Mouse (Mus musculus) hindbrain, embryonic 15.5 days (tissue): ENCODE results near the gene Rad50. TPM values are rescaled to one million over a fixed set of nuclear protein-coding genes. Genes with fewer than 3 reads are reported as not detected.

ENCODE experiments used
- ATAC-seq: fragments of 200-750 bp; cut with Nextera tagmentation; 2 replicates; pipeline ENCODE4 v1.8.0; 2017; ENCODE audit warnings: low read depth, moderate number of reproducible peaks, moderate TSS enrichment; ENCODE audit not compliant: low FRiP score
- H3K27ac ChIP-seq: fragments of 300-500 bp; sonication (generic); replicated peaks from 2 replicates; pipeline ENCODE4 v1.5.1; 2015; ENCODE audit warnings: mild to moderate bottlenecking, inconsistent platforms
- H3K27me3 ChIP-seq: fragments of 300-500 bp; sonication (generic); 2 replicates; pipeline ENCODE4 v1.6.1; 2015; ENCODE audit warnings: control low read depth, inconsistent platforms
- H3K36me3 ChIP-seq: fragments of 300-500 bp; sonication (generic); 2 replicates; pipeline ENCODE4 v1.6.1; 2015; ENCODE audit warnings: control low read depth, inconsistent platforms
- H3K4me1 ChIP-seq: fragments of 300-500 bp; sonication (generic); replicated peaks from 2 replicates; pipeline ENCODE4 v1.6.1; 2015; ENCODE audit warnings: control low read depth, inconsistent platforms
- H3K4me2 ChIP-seq: fragments of 300-500 bp; sonication (generic); 2 replicates; pipeline ENCODE4 v1.6.1; 2015; ENCODE audit warnings: moderate library complexity, mild to moderate bottlenecking, inconsistent platforms
- H3K4me3 ChIP-seq: fragments of 300-500 bp; sonication (generic); 2 replicates; pipeline ENCODE4 v1.5.1; 2015; ENCODE audit warnings: mild to moderate bottlenecking, inconsistent platforms
- H3K9ac ChIP-seq: fragments of 300-500 bp; sonication (generic); 2 replicates; pipeline ENCODE4 v1.6.1; 2015; ENCODE audit warnings: inconsistent platforms
- H3K9me3 ChIP-seq: fragments of 300-500 bp; sonication (generic); 2 replicates; pipeline ENCODE4 v1.6.1; 2016; ENCODE audit warnings: control low read depth, inconsistent platforms
- WGBS: fragments of 180-500 bp; shearing (Covaris S2); methylation state at CpG from one replicate; pipeline ENCODE4 v1.1.7; 2015; 5-methylcytosine and 5-hydroxymethylcytosine counted together
- polyA plus RNA-seq: library from polyadenylated mRNA; unstranded; fragments of >200 nt; fragmentation: Nextera tagmentation; extraction: Ambion mirVana; gene quantifications from 2 replicates; pipeline ENCODE4 v1.2.1, GENCODE M21; 2015

Gene Rad50
- polyA plus RNA-seq, 1 experiment from 2014 or later = 12.2 TPM

DNA sequence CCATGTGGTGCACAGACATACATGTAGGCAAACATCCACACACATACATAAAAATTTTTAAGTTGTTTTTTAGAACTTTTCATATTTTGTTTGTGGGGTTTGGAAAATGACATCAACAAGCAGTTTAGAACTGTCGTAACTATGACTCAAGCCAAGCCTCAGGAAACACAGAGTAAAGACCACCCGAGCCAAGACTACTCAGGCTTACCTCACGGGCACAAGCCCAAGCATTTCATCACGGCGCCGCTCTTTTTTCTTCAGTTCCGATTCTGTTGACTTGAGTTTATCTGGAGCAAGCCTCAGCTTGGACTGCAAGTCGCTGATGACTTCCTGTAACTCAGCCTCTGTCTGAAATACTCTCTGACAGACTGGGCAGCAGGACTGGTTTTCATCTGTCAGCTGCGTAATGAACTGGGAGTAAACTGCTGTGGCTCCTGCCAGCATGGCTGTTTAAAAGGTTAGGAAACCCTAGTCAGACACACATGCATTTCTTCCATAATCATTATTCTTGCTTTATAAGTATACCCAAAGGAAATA lies 24.1 kb downstream of the Rad50 start:
- H3K9ac ChIP-seq = no peak overlapping the region
- no peak overlapping the region for H3K27ac ChIP-seq
- H3K4me3 ChIP-seq = no peak overlapping the region
- no peak for ATAC-seq
- no peaks in the 10 kb centered on the region for H3K27me3 ChIP-seq
- no peaks in the 10 kb centered on the region for H3K4me1 ChIP-seq
- WGBS = 95% methylated on average over 9 of the region's 9 CpGs
- H3K36me3 ChIP-seq = peaks cover 12% of the 10 kb centered on the region
- H3K9me3 ChIP-seq = no peaks in the 10 kb centered on the region
- no peak overlapping the region for H3K4me2 ChIP-seq

- WGBS = 91% methylated on average over 2 of the region's 2 CpGs
- no peaks in the 10 kb centered on the region for H3K4me1 ChIP-seq
- H3K36me3 ChIP-seq = peaks cover 12% of the 10 kb centered on the region
- H3K27me3 ChIP-seq = no peaks in the 10 kb centered on the region
- no peak overlapping the region for H3K9ac ChIP-seq
- no peak overlapping the region for H3K27ac ChIP-seq
- no peak overlapping the region for H3K4me2 ChIP-seq
- H3K4me3 ChIP-seq = no peak overlapping the region
- no peaks in the 10 kb centered on the region for H3K9me3 ChIP-seq
- ATAC-seq = no peak
Observed at GRCm38 (mm10) chr11:53682170-53682569, 24.9 kb downstream of the Rad50 start.

DNA sequence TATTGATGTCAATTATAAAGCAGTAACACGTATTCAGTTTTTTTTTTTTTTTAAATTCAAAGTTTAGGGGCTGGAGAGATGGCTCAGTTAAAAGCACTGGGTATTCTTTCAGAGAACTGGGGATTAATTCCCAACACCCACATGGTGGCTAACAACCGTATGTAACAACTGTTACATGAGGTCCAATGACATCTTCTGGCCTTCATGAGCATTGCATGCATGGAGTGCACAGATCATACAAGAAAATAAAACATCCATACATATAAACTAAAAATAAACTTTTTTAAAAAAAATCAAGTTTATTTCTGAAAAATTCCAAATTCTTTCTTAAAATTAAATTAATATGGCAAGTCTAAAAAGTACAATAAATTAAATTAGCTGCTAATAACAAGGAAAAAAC lies 25.4 kb downstream of the Rad50 start:
- Histone ChIP-seq H3K4me3 (no peak overlapping the region), H3K36me3 (peaks cover 12% of the 10 kb centered on the region), H3K27me3 (no peaks in the 10 kb centered on the region), H3K9ac (no peak overlapping the region), H3K4me1 (no peaks in the 10 kb centered on the region), H3K27ac (no peak overlapping the region), H3K9me3 (no peaks in the 10 kb centered on the region), H3K4me2 (no peak overlapping the region)
- ATAC-seq = no peak
- 91% methylated on average over 2 of the region's 2 CpGs for WGBS

GRCm38 (mm10) chr11:53680141-53680540 lies 27.0 kb downstream of the Rad50 start:
- H3K4me1 ChIP-seq = no peaks in the 10 kb centered on the region
- no peak for ATAC-seq
- no peak overlapping the region for H3K9ac ChIP-seq
- H3K4me3 ChIP-seq = no peak overlapping the region
- 88% methylated on average over 4 of the region's 4 CpGs for WGBS
- H3K36me3 ChIP-seq = peaks cover 17% of the 10 kb centered on the region
- H3K27me3 ChIP-seq = no peaks in the 10 kb centered on the region
- no peak overlapping the region for H3K27ac ChIP-seq
- no peaks in the 10 kb centered on the region for H3K9me3 ChIP-seq
- no peak overlapping the region for H3K4me2 ChIP-seq

DNA sequence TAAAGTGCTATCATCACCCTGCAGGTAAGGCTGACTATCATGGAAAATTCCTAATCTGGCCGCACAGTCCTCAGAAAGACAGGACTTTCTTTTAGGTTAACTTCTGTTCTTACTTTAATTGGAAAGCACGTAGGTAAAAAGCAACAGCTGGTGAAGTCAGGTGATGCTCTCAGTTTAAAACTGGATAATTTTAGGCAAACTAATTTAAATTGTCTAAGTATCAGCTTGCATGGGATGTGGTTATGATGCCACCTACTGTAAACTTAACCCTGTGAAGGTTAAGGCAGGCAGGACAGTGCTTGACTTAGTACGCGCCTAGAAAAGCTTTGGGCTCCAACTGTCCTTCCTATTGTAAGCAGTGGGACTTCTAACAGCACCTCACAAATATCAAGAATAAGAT lies 35.7 kb downstream of the Rad50 start:
- Histone ChIP-seq H3K4me2 (no peak overlapping the region), H3K4me3 (no peak overlapping the region), H3K36me3 (peaks cover 24% of the 10 kb centered on the region; the same call in 1 of the 2 replicates), H3K27me3 (no peaks in the 10 kb centered on the region), H3K9me3 (no peaks in the 10 kb centered on the region), H3K4me1 (no peaks in the 10 kb centered on the region), H3K9ac (no peak overlapping the region), H3K27ac (no peak overlapping the region)
- no peak for ATAC-seq
- WGBS = 98% methylated on average over 4 of the region's 4 CpGs

DNA sequence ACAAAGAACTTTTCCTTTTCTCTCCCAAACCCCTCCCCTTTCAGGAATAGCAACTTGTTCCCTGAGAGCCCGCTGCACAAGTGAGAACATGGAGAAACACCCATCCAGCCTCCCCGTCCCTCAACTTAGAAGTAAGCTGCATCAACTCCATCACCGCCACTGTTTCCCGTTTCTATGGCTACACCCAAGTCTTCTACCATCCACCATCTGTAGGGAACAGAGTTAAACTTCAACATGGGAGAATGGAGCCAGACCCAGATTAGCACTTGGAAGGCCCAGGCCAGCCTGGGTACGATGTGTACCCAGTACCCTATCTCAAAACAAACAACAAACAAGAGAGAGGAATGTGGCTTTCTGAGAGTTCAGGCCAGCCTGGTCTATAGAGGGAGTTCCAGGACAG lies 43.0 kb downstream of the Rad50 start:
- WGBS = 85% methylated on average over 5 of the region's 5 CpGs
- Histone ChIP-seq H3K4me2 (no peak overlapping the region), H3K4me1 (no peaks in the 10 kb centered on the region), H3K9ac (no peak overlapping the region), H3K36me3 (peaks cover 15% of the 10 kb centered on the region; the same call in 1 of the 2 replicates), H3K27ac (no peak overlapping the region), H3K4me3 (no peak overlapping the region), H3K27me3 (no peaks in the 10 kb centered on the region), H3K9me3 (no peaks in the 10 kb centered on the region)
- ATAC-seq = no peak

DNA sequence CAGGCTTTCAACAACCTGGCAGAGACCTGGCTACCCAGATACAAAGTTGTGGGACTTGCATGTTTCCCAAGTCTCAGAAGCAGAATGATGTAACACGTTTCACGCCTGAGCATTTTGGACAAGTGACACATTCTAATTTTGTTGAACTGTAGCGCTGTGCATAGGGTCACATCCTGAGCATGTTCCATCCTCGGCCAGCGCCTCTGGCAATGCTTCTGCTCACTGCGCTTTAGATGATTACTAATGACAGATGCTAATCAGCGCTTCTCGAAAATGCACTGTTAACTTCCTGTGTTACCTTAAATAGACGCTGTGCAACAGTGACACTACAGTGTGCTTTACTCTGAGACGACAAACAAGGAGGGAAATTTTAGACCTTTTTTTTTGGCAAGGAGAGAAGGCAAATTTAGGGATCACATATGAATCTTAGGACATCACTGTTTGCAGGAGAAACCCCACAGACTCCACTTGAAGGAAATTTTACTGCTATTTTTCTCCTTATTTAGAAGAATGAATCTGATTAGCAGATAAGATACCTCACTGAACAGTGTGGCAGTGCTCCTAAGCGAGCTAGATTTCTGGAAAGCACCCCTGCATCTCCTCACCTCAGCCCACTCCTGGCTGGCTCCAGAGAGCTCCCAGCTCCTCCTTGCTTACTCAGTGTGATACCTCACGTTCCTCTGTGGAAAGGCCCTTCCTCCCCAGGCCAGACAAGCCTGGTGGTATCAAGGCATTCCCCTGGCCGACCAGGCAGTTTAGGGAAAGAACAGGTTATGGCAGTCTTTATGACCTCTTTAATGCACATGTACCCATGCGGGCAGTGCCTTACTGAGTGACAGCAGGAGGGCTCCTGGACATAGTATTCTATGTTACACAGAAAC lies 44.1 kb downstream of the Rad50 start:
- ATAC-seq = no peak
- no peaks in the 10 kb centered on the region for H3K9me3 ChIP-seq
- H3K27me3 ChIP-seq = no peaks in the 10 kb centered on the region
- H3K4me3 ChIP-seq = no peak overlapping the region
- peaks cover 13% of the 10 kb centered on the region; the same call in 1 of the 2 replicates for H3K36me3 ChIP-seq
- no peak overlapping the region for H3K9ac ChIP-seq
- 82% methylated on average over 14 of the region's 14 CpGs for WGBS
- H3K27ac ChIP-seq = no peak overlapping the region
- H3K4me2 ChIP-seq = no peak overlapping the region
- H3K4me1 ChIP-seq = no peaks in the 10 kb centered on the region

GRCm38 (mm10) chr11:53657828-53658227 lies 49.3 kb downstream of the Rad50 start:
- Histone ChIP-seq H3K9me3 (no peaks in the 10 kb centered on the region), H3K27ac (no peak overlapping the region), H3K27me3 (no peaks in the 10 kb centered on the region), H3K4me2 (no peak overlapping the region), H3K36me3 (0 out of 2 replicates have a peak, but pooled peaks cover 3% of the 10 kb centered on the region), H3K4me3 (no peak overlapping the region), H3K4me1 (no peaks in the 10 kb centered on the region), H3K9ac (no peak overlapping the region)
- WGBS = 90% methylated on average over 6 of the region's 6 CpGs
- ATAC-seq = no peak

DNA sequence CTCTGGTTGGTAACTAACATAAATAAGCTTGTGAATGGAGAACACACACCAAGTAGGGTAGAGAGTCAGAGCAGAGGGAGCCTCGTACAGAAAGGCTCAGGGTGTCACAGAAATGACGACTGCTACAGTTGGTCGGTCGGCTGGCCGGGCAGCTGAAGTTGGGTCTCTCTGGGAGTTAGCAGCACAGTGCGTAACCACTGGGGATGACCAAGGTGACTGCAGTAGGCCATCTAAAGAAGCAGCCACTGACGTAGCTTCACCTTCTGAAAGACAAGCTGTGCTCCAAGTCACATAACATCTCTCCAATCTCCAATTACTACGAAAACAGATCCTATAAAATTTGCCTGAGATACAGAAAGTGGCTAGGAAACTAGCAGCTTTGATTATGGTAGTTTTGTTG lies 49.7 kb downstream of the Rad50 start:
- no peak for ATAC-seq
- 0 out of 2 replicates have a peak, but pooled peaks cover 3% of the 10 kb centered on the region for H3K36me3 ChIP-seq
- H3K9ac ChIP-seq = no peak overlapping the region
- H3K4me1 ChIP-seq = no peaks in the 10 kb centered on the region
- no peaks in the 10 kb centered on the region for H3K27me3 ChIP-seq
- no peak overlapping the region for H3K4me2 ChIP-seq
- WGBS = 92% methylated on average over 8 of the region's 8 CpGs
- H3K9me3 ChIP-seq = no peaks in the 10 kb centered on the region
- no peak overlapping the region for H3K4me3 ChIP-seq
- no peak overlapping the region for H3K27ac ChIP-seq

DNA sequence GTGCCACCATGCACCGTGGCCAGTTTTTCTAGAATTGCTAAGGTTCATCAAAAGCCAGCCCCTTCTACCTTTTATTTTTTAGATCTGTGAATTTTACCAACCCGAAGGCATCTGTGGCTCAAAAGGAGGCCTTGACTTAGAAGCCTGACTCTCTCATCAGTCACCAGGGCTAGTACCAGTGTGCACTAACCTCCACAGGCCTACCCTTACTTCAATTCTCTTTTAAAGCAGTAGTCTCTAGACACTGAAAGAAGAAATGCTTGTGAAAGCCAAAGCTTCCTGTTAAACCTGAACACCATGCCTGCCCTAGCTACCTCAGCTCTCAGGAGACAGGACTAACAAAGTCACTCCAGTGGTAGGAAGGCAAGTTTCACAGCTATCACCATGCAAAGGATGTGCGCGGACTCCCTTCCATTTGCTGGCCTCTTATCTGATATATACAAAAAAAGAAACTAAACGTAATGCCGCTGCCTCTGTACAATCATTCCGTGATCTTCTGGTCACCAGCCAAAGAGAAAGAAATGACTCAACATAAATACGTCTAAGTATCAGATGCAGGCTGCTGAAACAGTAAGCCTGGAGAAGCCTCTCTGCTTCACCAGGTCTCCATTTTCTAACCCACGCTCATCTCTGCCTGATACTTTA lies 50.4 kb downstream of the Rad50 start:
- Histone ChIP-seq H3K9me3 (no peaks in the 10 kb centered on the region), H3K27me3 (no peaks in the 10 kb centered on the region), H3K4me2 (no peak overlapping the region), H3K4me3 (no peak overlapping the region), H3K9ac (no peak overlapping the region), H3K27ac (no peak overlapping the region), H3K4me1 (no peaks in the 10 kb centered on the region), H3K36me3 (peaks cover 3% of the 10 kb centered on the region; the same call in 1 of the 2 replicates)
- 93% methylated on average over 9 of the region's 9 CpGs for WGBS
- no peak for ATAC-seq

- no peak overlapping the region for H3K27ac ChIP-seq
- 93% methylated on average over 5 of the region's 5 CpGs for WGBS
- no peak overlapping the region for H3K4me3 ChIP-seq
- H3K4me1 ChIP-seq = no peaks in the 10 kb centered on the region
- no peaks in the 10 kb centered on the region for H3K9me3 ChIP-seq
- no peak for ATAC-seq
- no peak overlapping the region for H3K9ac ChIP-seq
- H3K27me3 ChIP-seq = no peaks in the 10 kb centered on the region
- peaks cover 6% of the 10 kb centered on the region; the same call in 1 of the 2 replicates for H3K36me3 ChIP-seq
- H3K4me2 ChIP-seq = no peak overlapping the region
Observed at GRCm38 (mm10) chr11:53655043-53655442, 52.1 kb downstream of the Rad50 start.

- Histone ChIP-seq H3K4me1 (no peaks in the 10 kb centered on the region), H3K27me3 (no peaks in the 10 kb centered on the region), H3K4me3 (no peak overlapping the region), H3K9me3 (no peaks in the 10 kb centered on the region), H3K36me3 (peaks cover 11% of the 10 kb centered on the region), H3K27ac (no peak overlapping the region), H3K4me2 (no peak overlapping the region), H3K9ac (no peak overlapping the region)
- ATAC-seq = no peak
- 96% methylated on average over 2 of the region's 2 CpGs for WGBS
Observed at GRCm38 (mm10) chr11:53652427-53652826, 54.7 kb downstream of the Rad50 start.
